Mouse (Mus musculus) natural killer cell, adult 2 months (primary cell): ENCODE data around the gene Plekha7.

ENCODE experiments used
- DNase-seq, 2 experiments: peaks; one replicate each; pipeline ENCODE4 v3.0.0; 2022; ENCODE audit warnings: low spot score in 2 of 2

Plekha7 gene

DNA sequence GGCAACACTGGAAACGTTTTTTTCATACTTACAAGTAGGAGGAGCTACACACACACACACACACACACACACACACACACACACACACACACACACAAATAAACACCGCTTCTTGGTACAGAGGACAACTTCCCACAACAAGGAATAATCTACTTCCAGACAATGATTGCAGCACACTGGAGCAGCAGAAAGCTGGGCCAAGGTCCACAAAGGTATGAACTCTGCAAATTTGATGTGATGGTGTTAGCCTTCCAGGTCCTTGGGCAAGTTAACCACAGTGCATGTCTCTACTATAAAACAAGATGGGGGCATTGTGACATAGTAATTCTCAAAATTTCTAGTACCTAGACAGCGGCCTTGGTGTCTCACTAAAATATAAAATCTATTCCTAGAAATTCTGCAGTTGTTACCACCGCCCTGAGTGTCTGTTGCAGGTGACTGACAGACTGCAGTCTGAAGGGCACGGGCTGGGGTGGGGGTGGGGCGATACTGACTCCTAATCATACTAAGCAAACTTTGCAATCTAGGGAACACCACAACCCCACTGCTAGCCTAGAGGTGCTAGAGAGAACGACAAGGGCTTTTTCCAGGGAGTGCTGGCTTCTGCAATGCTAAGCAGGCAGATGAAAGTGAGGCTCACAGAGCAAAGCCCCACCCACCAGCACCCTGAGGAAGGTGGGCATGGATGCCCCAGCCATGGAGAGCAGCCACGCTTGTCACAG lies 85.7 kb downstream of the Plekha7 start:
- no peak for DNase-seq

- no peak for DNase-seq
These were observed 86.3 kb downstream of the Plekha7 start for GRCm38 (mm10) chr7:116221883-116222282.

GRCm38 (mm10) chr7:116220103-116220707 lies 88.0 kb downstream of the Plekha7 start:
- no peak for DNase-seq

- DNase-seq = no peak
These were observed 90.4 kb downstream of the Plekha7 start for GRCm38 (mm10) chr7:116217747-116218146.

DNA sequence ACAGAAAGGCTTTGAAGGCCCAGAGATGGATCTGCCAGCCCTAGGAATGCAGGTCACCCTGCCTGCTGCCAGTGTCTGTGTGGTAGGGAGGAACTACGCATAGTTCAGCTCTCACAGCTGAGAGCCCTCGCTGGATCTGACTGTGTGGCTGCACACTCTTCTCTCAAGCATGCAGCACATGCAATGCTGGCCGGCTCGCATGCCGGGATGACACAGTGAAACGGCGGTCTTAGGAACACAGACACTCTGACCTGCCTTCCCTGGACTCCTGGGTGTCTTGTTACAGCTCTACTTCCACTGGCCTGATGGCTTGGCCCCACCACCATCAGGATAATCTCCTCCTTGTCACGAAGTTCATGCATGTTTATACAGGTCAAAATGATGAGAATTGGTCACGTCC lies 96.3 kb downstream of the Plekha7 start:
- no peak for DNase-seq

DNA sequence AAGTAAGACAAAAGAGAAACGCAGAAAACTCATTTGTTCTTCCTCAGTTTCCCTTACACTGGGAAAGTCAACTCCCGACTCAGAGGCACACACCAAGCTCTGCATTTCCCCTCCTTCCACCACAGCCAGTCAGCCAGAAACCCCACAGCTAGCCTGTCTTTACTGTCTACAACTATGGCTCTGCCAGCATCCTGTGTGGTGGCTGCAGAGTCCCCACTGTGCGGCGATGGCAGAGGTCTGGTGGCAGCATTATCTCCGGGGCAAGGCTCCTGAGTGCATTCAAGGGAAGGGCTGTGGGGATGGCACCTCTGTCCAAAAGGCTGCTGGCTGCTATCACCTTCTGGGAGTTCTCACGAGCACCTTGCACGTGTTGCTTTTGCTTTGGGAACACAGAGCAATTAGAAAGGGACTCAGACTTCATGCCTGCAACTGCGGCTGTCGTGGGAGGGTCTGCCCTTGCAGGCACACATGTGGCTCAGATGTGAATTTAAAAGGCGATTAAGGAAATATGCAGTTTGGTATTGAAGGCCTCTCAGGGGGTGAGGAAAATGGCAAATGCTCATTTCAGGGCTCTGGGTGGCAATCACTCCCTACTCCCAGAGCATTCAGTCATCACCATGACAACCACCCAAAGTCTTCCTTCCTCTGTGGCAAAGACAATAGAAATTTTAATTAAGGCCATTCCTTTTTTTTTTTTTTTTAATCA lies 98.1 kb downstream of the Plekha7 start:
- DNase-seq = no peak

DNA sequence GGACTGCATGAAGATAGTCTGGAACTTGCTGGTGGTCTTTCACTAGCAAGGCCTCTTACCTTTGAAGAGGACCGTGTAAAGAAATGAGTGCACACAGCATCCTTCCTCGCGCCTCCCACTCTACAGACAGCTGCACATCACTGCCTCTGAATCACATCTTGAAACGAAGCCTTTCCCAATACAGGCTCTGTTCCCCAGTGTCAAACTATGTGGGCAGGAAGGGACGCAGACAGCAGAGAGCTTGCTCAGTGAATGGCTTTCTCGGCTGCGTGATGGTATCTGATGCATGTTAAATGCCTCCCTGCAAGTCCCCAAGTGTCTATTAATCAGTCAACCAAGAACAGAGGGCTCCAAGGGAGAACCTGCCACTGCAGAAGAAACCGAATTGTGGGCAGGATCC lies 99.3 kb downstream of the Plekha7 start:
- DNase-seq = no peak

DNA sequence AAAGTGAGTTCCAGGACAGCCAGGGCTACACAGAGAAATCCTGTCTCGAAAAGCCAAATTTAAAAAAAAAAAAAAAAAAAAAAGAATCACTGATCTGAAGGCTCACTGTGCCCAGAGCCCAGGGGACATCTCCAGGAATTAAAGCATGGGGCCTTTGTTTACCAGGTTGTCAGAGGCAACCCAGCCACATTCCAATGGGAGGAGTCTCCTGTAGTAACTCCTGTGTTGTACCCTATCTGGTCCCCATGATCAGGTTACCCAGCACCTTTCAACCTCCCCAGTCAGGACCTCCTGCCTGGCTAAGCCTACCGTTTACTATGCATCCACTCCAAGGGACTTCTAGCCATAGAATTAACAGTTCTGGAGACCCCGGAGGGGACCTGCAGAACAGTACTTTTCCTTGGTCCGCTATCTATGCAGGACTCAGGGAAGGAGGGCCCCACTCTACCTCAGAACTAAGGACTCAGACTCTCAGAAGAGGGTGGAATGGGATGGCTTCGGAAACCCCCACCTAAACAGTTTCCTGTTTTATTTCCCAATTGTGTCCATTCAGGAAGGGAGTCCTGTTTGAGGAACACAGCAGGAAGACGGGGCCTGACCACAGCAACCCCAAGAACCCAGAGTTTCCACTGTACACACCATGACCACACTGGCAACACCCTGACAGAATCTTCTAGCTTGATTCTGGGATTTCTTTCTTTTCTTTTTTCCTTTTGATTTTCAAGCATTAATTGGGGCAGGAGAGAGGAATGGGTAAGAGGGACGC lies 101.2 kb downstream of the Plekha7 start:
- DNase-seq = no peak

DNA sequence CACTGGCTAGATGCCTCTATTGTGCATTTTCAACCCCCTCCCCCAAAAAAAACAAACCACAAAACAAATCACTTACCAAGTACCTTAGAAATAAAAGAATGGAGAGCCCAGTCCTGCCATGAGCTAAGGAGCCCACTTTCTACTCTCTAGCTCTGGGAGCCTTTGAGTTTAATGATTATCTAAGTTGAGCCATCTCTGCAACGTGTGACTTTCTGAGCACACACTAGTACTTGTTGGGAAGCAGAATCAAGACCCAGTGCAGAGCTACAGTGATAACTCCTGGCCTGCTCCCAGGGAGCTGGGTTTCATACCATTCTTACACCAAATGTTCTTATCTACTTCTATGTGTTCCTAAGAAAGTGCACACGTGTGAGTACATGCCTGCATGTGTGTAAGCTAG lies 102.7 kb downstream of the Plekha7 start:
- DNase-seq = no peak

- DNase-seq = no peak
These were observed 106.0 kb downstream of the Plekha7 start for GRCm38 (mm10) chr7:116202033-116202681.

DNA sequence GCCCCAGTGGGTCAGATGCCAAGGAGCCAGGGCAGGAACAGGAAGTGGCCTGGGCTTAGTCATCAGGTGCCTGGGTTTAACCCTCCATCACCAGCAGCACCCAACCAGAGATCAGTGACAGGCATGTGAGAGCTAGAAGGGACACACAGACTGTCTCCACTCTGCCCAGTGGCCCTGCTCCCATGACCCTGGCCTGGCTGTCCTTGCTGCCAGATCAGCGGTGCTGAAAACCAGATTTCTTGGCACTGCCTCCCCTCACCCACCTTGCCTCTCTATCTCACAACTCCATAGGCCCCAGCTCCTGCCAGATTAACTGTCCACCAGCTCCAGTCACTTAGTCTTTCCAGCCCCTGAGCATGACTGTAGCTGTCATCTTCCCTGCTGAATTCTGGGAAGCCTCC lies 107.2 kb downstream of the Plekha7 start:
- DNase-seq = no peak

- DNase-seq = no peak
These were observed 107.6 kb downstream of the Plekha7 start for GRCm38 (mm10) chr7:116200544-116200943.

GRCm38 (mm10) chr7:116198902-116199301 lies 109.3 kb downstream of the Plekha7 start:
- DNase-seq = no peak

DNA sequence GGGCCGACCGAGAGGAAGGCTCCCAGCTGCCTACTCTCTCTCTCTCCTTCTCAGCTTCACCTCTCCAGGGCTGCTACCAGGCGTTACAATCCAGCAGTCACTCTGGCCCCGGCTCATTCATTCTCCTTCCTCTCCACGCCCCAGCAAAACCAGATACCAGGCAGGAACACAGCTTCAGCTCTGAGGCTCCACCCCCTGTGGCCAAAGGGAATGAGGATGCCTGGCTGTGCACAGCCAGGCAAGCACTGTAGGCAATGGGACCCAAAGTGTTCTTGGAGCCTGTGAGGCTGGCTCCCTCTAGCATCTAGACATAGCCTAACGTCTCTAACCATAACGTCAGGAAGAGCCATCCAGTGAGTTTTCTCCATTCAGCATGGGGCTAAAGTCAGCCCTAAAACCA lies 109.8 kb downstream of the Plekha7 start:
- DNase-seq = no peak

- DNase-seq = no peak
These were observed 111.0 kb downstream of the Plekha7 start for GRCm38 (mm10) chr7:116196974-116197679.

GRCm38 (mm10) chr7:116194996-116195395 lies 113.2 kb downstream of the Plekha7 start:
- no peak for DNase-seq

DNA sequence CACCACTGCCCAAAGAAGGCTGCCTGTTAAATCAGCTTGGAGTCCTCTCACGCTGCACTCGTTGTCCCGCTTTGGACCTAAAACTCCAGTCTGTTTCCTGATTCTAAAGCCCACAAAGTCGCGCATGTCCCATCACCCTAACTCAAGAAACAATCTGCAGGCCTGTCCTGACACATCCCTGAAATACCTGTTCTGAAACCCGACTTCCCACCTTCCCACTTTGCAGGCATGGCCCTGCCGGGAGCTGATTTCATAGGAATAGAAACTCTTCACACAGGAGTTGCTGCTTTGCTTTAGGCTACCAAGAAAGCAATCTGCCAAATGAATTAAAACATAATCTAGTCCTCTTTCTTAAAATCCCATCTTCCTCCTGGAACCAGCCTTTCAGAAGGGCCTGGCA lies 115.2 kb downstream of the Plekha7 start:
- DNase-seq = no peak

DNA sequence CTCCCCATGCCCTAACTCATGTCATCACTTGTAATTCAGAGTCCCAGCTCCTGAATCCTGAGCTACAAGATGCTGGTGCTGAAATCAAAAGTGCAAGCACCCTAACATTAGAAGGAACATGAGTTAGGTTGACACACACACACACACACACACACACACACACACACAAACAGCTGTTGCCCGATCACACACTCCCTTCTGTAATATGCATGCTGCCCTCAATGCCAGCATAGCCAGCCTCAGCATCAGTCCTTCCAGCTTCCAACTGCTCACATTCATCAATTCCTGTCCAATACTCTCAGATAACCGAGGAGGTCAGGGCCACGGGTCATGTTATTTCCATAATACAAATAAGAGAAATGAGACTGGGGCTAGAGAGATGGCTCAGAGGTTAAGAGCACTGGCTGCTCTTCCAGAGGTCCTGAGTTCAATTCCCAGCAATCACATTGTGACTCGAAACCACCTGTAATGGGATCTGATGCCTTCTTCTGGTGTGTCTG lies 116.0 kb downstream of the Plekha7 start:
- DNase-seq = no peak

- no peak for DNase-seq
These were observed 117.0 kb downstream of the Plekha7 start for GRCm38 (mm10) chr7:116191138-116191537.

DNA sequence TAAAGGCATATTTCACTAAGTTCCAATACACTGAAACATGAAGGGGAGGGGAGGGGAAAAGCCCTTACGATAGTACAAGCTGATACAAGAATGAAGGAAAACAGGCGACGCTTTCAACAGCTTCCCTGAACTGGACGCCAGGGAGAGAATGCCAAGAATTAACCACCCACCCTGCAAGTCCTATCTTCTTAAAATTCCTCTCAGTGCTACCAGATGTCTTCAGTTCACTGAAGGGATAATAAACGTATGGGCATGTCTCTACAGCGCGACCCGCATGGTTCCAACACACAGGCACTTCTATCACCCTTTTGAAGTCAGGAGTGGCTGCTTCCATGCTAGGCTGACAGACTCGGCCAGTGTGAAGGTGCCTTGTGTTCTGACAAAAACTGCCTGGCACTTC lies 118.5 kb downstream of the Plekha7 start:
- DNase-seq = no peak

DNA sequence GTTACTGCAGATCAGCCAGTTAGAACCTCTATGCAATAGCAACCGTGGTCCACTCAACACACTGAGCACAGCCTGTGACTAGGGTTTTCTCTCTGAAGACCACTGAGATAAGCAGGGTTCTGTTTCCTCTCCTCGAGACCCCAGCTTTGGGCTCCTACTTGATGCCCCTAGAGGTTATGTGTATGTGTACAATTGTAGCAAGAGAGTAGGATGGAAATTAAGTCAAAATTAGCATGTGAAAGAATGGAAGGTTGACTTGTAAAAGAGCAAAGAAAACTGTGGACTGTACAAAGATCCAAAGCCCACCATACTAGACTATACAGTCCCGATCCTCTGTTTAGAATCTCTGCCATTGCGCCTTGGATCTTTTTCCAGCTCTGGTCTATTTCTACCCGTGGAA lies 119.8 kb downstream of the Plekha7 start:
- no peak for DNase-seq
